15 mouse cellular contexts compared by ENCODE assay signal in genomic region chr10:75510446-75510845, GRCm38 (mm10). TPM values are rescaled to one million over a fixed set of nuclear protein-coding genes. Genes with fewer than 3 reads are reported as not detected.
DNase-seq lines count a peak whose midpoint lies in the region; ATAC-seq and TF ChIP-seq lines count a peak whose summit lies in the region.
"Had no signal": no experiment of that assay in that cellular context is flagged by ENCODE, and none has a peak within 500 bp of the region (broad histone marks: within the 10 kb centered on the region; RNA-seq: fewer than 3 reads in every experiment).

No protein-coding gene starts in this region.

- no peak overlapping the region for H3K9ac ChIP-seq in kidney, embryonic 15.5 days
- H3K9ac ChIP-seq in neural tube, embryonic 15.5 days (replicated peaks): no peak overlapping the region
- H3K9ac ChIP-seq: lung, embryonic 14.5 days had no signal

- DNase-seq in kidney, adult 2 months: peak; percentile 91
- DNase-seq in adrenal gland, postnatal 25 days: peak; percentile 64
- DNase-seq in cerebellum, adult 9-10 months: peak; percentile 77
- peak; percentile 60 to 78 for DNase-seq in heart, adult 9 months (ENCODE audit: low spot score in 2 of 2)
- DNase-seq in spleen, postnatal 10 days (ENCODE audit: low spot score in 2 of 2): no peak
- no peak for DNase-seq in right cerebral cortex, postnatal 4 days
- DNase-seq: lung, embryonic 14.5 days; spleen, adult 18-20 months; thymus, adult 2 months had no signal

- peaks cover 30% of the 10 kb centered on the region for H3K4me1 ChIP-seq in kidney, adult 2 months (ENCODE audit: control insufficient read depth, insufficient read depth, low read length)
- peaks cover 22% of the 10 kb centered on the region for H3K4me1 ChIP-seq in kidney, embryonic 15.5 days
- H3K4me1 ChIP-seq in neural tube, embryonic 15.5 days: peaks cover 8% of the 10 kb centered on the region

- TF ChIP-seq POLR2A in kidney, adult 2 months (IDR thresholded peaks at IDR 0.05; ENCODE audit: low read depth, low read length): no peak

- H3K4me3 ChIP-seq in kidney, adult 2 months (ENCODE audit: insufficient read depth, low read depth, low read length): no peak overlapping the region
- no peak overlapping the region for H3K4me3 ChIP-seq in kidney, embryonic 15.5 days (replicated peaks)
- H3K4me3 ChIP-seq in neural tube, embryonic 15.5 days (replicated peaks): no peak overlapping the region
- H3K4me3 ChIP-seq: forebrain, embryonic 10.5 days; limb, embryonic 10.5 days; midbrain, embryonic 10.5 days had no signal

- H3K27me3 ChIP-seq in kidney, adult 2 months (replicated peaks; ENCODE audit: control insufficient read depth, insufficient read depth, low read length): no peaks in the 10 kb centered on the region
- no peaks in the 10 kb centered on the region for H3K27me3 ChIP-seq in kidney, embryonic 15.5 days
- H3K27me3 ChIP-seq in neural tube, embryonic 15.5 days (replicated peaks): no peaks in the 10 kb centered on the region

- H3K9me3 ChIP-seq in kidney, embryonic 15.5 days (replicated peaks): no peaks in the 10 kb centered on the region
- no peaks in the 10 kb centered on the region for H3K9me3 ChIP-seq in neural tube, embryonic 15.5 days (replicated peaks)
- H3K9me3 ChIP-seq: forebrain, embryonic 10.5 days; limb, embryonic 10.5 days; midbrain, embryonic 10.5 days had no signal

- ATAC-seq in kidney, embryonic 15.5 days (replicated peaks; ENCODE audit: low FRiP score): no peak
- ATAC-seq in neural tube, embryonic 15.5 days (ENCODE audit: low FRiP score): no peak
- ATAC-seq: intestine, embryonic 16.5 days had no signal

- 49% methylated on average over 7 of the region's 7 CpGs for WGBS in kidney, adult 2 months
- WGBS in kidney, embryonic 15.5 days: 94% methylated on average over 7 of the region's 7 CpGs
- WGBS in neural tube, embryonic 15.5 days: 93% methylated on average over 7 of the region's 7 CpGs

- H3K36me3 ChIP-seq in kidney, adult 2 months (ENCODE audit: control insufficient read depth, insufficient read depth, low read length): peaks cover 23% of the 10 kb centered on the region
- H3K36me3 ChIP-seq in kidney, embryonic 15.5 days: peaks cover 59% of the 10 kb centered on the region
- peaks cover 53% of the 10 kb centered on the region for H3K36me3 ChIP-seq in neural tube, embryonic 15.5 days

- peak overlapping the region; percentile 75 for H3K27ac ChIP-seq in kidney, adult 2 months (ENCODE audit: insufficient read depth, low read depth, low read length)
- H3K27ac ChIP-seq in kidney, embryonic 15.5 days: no peak overlapping the region
- H3K27ac ChIP-seq in neural tube, embryonic 15.5 days (replicated peaks): no peak overlapping the region
- H3K27ac ChIP-seq: forebrain, embryonic 10.5 days; limb, embryonic 10.5 days; midbrain, embryonic 10.5 days had no signal

- H3K4me2 ChIP-seq in kidney, embryonic 15.5 days: no peak overlapping the region
- H3K4me2 ChIP-seq in neural tube, embryonic 15.5 days: no peak overlapping the region
- H3K4me2 ChIP-seq: lung, embryonic 14.5 days had no signal

- TF ChIP-seq CTCF in kidney, adult 2 months (conservative IDR thresholded peaks at IDR 0.05; ENCODE audit: insufficient read depth, insufficient read length, low read depth, low read length): no peak

RNA-seq across cellular contexts. Expression of gene Snrpd3, which starts 6.9 kb away (rescaled TPM):
- polyA plus RNA-seq in kidney, adult 2 months (2012; rRNA removed): 27.0 and 41.2 TPM in 2 replicates
- 175 and 183 TPM in 2 replicates for polyA plus RNA-seq in kidney, embryonic 15.5 days (2015; fragmentation: Nextera tagmentation; extraction: Ambion mirVana)
- total RNA-seq in adrenal gland, postnatal 25 days (2021): 82.5 and 104 TPM in 2 replicates
- 136 and 143 TPM in 2 replicates for polyA plus RNA-seq in neural tube, embryonic 15.5 days (2015; fragmentation: Nextera tagmentation; extraction: Ambion mirVana)

RNA-seq across cellular contexts. Expression of gene Gucd1, which starts 7.3 kb away (rescaled TPM):
- polyA plus RNA-seq in kidney, adult 2 months (2012; rRNA removed): 124 and 164 TPM in 2 replicates
- 44.2 and 46.0 TPM in 2 replicates for polyA plus RNA-seq in kidney, embryonic 15.5 days (2015; fragmentation: Nextera tagmentation; extraction: Ambion mirVana)
- 28.8 and 32.0 TPM in 2 replicates for total RNA-seq in adrenal gland, postnatal 25 days (2021)
- polyA plus RNA-seq in neural tube, embryonic 15.5 days (2015; fragmentation: Nextera tagmentation; extraction: Ambion mirVana): 19.1 and 19.9 TPM in 2 replicates

RNA-seq across cellular contexts. Expression of gene Lrrc75b, which starts 49.7 kb away (rescaled TPM):
- 2.1 and 2.2 TPM in 2 replicates for polyA plus RNA-seq in kidney, adult 2 months (2012; rRNA removed)
- polyA plus RNA-seq in kidney, embryonic 15.5 days (2015; fragmentation: Nextera tagmentation; extraction: Ambion mirVana): 3.0 and 3.1 TPM in 2 replicates
- total RNA-seq in adrenal gland, postnatal 25 days (2021): 0.67 TPM in 1 of 2 replicates, not detected in the other
- 33.0 and 36.3 TPM in 2 replicates for polyA plus RNA-seq in neural tube, embryonic 15.5 days (2015; fragmentation: Nextera tagmentation; extraction: Ambion mirVana)

RNA-seq across cellular contexts. Expression of gene Ggt1, which starts 51.0 kb away (rescaled TPM):
- polyA plus RNA-seq in kidney, adult 2 months (2012; rRNA removed): 881 and 1,007 TPM in 2 replicates
- 128 and 137 TPM in 2 replicates for polyA plus RNA-seq in kidney, embryonic 15.5 days (2015; fragmentation: Nextera tagmentation; extraction: Ambion mirVana)
- not detected in 2 replicates for total RNA-seq in adrenal gland, postnatal 25 days (2021)
- polyA plus RNA-seq in neural tube, embryonic 15.5 days (2015; fragmentation: Nextera tagmentation; extraction: Ambion mirVana): 1.3 and 2.0 TPM in 2 replicates

Comparison
In these comparisons a context has a peak if more than half of its experiments do, and no peak if none do; other contexts are left out.
1. DNase-seq: peak in kidney, adult 2 months (single experiment), adrenal gland, postnatal 25 days (single experiment), cerebellum, adult 9-10 months (single experiment) and heart, adult 9 months (2 of 2); none in spleen, postnatal 10 days (0 of 2) and right cerebral cortex, postnatal 4 days (single experiment).